ENCODE assay signal across 18 mouse cellular contexts in genomic region chr13:13621456-13621855, GRCm38 (mm10). TPM values are rescaled to one million over a fixed set of nuclear protein-coding genes. Genes with fewer than 3 reads are reported as not detected.
DNase-seq lines count a peak whose midpoint lies in the region; TF ChIP-seq lines count a peak whose summit lies in the region.
"Had no signal": no experiment of that assay in that cellular context is flagged by ENCODE, and none has a peak within 500 bp of the region (broad histone marks: within the 10 kb centered on the region; RNA-seq: fewer than 3 reads in every experiment).

No protein-coding gene starts in this region.

- 0 out of 2 replicates have a peak, but pooled peaks have one; percentile 13 for TF ChIP-seq CTCF in layer of hippocampus, adult 2 months (conservative IDR thresholded peaks at IDR 0.05)

- DNase-seq in layer of hippocampus, adult 2 months (ENCODE audit: low spot score in 2 of 2) = no peak
- no peak for DNase-seq in layer of hippocampus, postnatal 25 days (ENCODE audit: extremely low spot score in 1 of 2, low spot score in 1 of 2)
- DNase-seq in NIH3T3 (ENCODE audit: low read depth) = peak; percentile 14
- peak; percentile 65 to 77 for DNase-seq in cerebellum, adult 18-20 months
- DNase-seq in cerebellum, postnatal 36 days = peak; percentile 59 to 66
- DNase-seq in spleen, postnatal 14 days (ENCODE audit: low spot score in 2 of 2) = no peak
- no peak for DNase-seq in kidney, postnatal 14 days
- DNase-seq: adrenal gland, postnatal 14 days; gastrocnemius, postnatal 25 days; heart, postnatal 14 days; kidney, adult 18-20 months; layer of hippocampus, postnatal 36 days; lung, postnatal 10 days; spleen, adult 18-20 months had no signal

- no peak overlapping the region for H3K4me3 ChIP-seq in layer of hippocampus, adult 2 months
- H3K4me3 ChIP-seq: forebrain, embryonic 12.5 days; liver, embryonic 15.5 days; midbrain, embryonic 15.5 days had no signal

- H3K27ac ChIP-seq in layer of hippocampus, adult 2 months = no peak overlapping the region
- H3K27ac ChIP-seq: forebrain, embryonic 12.5 days; liver, embryonic 15.5 days; midbrain, embryonic 15.5 days; stomach, postnatal 0 days had no signal

RNA-seq across cellular contexts. Expression of gene Lyst, which starts 31.3 kb away (rescaled TPM):
- total RNA-seq in layer of hippocampus, adult 2 months (2021) = 100 to 1,000 TPM in 1 of 2 experiments, 10 to 100 TPM in 1; 96.3 to 107 TPM
- total RNA-seq in layer of hippocampus, postnatal 25 days (2021) = 10 to 100 TPM; 76.2 to 86.3 TPM

Comparison
In these comparisons a context has a peak if more than half of its experiments do, and no peak if none do; other contexts are left out.
1. DNase-seq: peak in NIH3T3 (single experiment), cerebellum, adult 18-20 months (2 of 2) and cerebellum, postnatal 36 days (2 of 2); none in layer of hippocampus, adult 2 months (0 of 2), layer of hippocampus, postnatal 25 days (0 of 2), spleen, postnatal 14 days (0 of 2) and kidney, postnatal 14 days (single experiment).